Mouse (Mus musculus) spleen, postnatal 36 days (tissue): Measurements from ENCODE around the gene Cryzl1.
A peak's percentile ranks its signal among the peaks of the same experiment; 100 is the strongest.

Experiments
- DNase-seq, 2 experiments: peaks; one replicate each; pipeline ENCODE4 v3.0.0; 2022; ENCODE audit warnings: low spot score in 2 of 2, mixed read lengths in 1 of 2

Cryzl1 gene

DNA sequence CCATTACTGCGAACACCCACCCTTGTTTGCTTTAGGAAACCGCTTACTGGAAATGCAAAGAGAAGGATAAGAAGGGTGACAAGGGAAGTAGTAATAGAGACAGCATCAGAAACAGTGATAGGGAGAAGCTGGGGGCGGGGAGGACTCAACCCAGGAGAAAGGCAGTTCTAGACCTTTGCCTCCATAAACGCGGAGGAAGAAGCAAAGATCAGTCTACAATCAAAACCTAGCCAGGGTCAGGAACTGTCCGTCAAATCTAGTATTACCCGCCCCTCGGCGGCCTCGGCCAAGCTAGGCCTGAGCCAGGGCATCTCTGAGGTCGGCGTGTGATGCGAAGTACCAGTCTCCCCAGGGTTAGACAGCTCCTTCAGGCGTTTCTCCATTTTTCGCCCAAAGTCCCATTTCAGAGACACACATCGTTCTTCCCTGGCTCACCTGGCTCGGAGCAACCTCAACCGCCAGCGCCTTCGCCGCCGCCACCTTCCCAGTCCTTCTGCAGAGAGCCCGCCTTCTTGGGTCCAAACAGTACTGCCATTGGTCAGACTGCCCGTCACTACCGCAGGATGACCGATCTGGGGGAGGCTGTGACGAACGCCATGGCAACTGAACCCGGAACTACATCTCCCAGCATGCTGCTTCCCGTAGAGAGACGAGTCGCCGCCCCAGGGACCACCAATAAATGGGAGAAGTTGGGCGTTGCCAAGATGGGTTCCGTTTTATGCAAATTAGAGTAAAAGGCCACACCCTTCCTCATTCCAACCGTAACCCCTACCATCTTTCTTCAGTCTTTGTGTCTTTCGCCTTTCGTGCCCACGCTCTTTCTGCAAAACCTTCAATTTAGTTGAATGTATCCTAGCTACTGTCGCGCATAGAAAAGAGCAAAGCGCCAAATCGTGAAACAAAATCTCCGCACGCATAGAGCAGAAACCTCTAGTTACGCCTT, at the start of gene Cryzl1:
Cryzl1 (minus strand) TSS at position 853 of the 943 bp plus-strand sequence.
- peak; percentile 99 for DNase-seq

DNA sequence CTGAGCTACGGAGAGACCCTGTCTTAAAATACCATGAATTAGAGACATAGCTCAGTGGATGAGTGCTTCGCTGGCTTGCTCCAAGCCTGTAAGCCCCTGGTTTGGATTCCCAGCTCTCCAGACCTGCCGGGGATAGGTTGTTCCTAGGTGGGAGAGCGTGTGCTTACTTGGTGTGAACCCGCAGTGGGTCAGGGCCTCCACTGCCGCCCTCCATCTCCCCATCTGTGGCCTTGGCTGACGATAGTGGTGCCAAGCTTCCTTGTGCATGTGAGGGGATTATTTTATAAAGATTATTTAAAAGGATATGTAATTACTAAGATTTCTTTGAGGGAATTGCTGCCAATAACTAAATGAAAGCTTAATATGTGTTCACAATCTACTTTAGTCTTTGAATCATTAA, 43.8 kb upstream of the Cryzl1 start:
- DNase-seq, result no peak

DNA sequence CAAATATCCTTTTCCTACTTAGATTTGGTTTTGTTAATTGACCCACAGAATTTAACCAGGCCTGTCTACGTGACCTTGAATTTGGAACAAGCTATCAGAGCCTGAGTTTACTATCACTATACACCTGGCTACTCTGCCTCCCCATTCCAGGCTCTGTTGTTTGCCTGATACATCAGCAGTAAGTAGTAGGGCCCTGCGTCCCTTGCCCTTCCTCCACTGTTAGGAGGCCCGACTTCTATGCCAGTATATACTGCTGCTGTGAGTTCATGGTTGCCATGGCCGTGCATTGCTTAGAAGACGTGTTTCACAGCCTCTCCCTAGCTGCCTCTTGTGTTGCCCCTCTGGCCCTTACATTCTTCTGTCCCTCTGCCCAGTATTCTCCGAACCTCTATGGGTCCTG, 42.6 kb upstream of the Cryzl1 start:
- no peak for DNase-seq

DNA sequence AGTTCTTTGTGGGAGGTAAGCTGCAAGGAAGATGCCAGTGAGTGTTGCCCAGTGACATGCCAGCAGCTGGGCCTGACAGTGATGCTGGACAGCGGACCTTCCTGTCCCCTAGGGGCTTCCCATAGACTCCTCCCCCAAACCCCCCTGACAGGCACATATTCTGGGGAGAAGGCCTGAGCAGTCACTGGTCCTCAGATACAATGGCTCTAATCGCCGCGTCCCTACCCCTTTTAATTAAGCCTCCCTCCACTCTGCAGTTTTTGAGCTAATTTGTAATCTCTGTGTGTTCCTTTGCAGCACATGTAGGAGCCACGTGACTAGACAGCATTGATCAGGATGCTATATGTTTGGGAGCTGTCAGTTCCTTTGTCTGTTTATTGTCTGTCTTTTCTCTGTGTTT, 41.9 kb upstream of the Cryzl1 start:
- DNase-seq, result no peak

DNA sequence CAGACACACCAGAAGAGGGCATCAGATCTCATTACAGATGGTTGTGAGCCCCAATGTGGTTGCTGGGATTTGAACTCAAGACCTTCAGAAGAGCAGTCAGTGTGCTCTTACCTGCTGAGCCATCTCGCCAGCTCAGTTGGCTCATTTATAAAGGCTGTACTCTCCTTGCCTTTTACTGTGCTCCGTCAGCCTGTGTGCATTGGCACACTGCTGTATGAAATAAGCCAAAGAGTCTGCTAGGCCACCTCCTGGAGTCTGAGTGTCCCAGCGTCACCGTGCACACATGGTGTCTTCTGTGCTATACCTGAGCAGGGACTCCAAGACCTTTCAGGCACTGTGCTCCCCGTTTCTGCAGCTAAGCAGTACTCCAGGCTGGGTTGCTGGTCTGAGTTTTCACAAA, 41.1 kb upstream of the Cryzl1 start:
- DNase-seq, result no peak

DNA sequence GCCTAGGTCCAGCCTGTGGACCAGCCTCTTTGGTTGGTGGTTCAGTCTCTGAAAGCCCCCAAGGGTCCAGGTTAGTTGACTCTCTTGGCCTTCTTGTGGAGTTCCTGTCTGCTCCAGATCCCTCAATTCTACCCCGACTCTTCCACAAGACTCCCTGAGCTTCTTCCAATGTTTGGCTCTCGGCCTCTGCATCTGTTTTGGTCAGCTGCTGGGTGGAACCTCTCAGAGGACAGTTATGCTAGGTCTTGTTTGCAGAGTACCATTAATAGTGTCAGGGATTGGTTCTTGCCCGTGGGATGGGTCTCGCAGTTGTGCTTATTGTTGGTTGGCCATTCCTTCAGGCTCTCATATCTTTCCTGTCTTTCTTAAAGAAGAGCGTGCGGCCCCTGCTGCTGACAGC, 39.8 kb upstream of the Cryzl1 start:
- DNase-seq, result no peak

DNA sequence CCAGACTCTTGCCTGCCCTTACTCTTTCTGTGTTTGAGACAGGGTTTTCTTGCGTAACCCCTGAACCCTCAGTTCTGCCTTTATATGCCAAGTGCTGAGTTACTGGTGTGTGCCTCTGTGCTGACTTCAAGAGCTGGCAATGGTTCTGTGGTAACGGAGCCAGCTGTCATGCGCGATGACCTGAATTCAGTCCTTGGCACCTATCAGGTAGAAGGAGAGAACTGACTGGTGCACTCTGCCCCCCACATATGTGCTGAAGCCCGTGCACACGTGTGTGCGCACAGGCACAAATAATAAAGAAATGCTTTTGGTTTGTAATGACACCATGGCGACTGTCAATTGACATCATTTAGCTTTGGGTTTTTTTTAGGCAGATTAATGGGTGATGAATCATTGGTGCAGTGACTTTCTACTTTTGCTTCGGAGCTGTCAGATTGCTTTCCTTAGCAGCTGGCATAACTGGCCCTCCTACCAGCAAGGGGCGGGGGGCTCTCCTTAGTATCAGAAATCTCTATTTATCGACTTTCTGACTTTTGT, 38.5 kb upstream of the Cryzl1 start:
- no peak for DNase-seq

DNA sequence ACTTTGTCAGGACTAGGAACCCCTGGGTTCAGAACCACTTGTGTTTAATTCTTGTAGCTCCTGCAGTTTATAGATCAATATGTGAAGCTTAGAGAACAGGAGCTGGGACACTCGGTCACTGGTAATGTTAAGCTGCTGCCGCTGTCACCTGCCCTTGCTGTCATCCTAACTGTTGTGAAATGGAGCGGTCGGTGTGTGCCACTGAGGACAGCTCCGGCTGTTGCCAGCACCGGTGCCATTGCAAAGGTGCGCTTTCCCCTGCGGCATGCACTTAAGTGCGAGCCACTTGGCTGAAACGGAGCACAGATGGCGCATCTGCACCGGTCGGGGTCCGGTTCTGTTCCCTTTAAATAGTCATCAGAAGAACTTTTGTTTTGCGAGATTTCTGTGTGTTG, 37.0 kb upstream of the Cryzl1 start:
- no peak for DNase-seq

DNA sequence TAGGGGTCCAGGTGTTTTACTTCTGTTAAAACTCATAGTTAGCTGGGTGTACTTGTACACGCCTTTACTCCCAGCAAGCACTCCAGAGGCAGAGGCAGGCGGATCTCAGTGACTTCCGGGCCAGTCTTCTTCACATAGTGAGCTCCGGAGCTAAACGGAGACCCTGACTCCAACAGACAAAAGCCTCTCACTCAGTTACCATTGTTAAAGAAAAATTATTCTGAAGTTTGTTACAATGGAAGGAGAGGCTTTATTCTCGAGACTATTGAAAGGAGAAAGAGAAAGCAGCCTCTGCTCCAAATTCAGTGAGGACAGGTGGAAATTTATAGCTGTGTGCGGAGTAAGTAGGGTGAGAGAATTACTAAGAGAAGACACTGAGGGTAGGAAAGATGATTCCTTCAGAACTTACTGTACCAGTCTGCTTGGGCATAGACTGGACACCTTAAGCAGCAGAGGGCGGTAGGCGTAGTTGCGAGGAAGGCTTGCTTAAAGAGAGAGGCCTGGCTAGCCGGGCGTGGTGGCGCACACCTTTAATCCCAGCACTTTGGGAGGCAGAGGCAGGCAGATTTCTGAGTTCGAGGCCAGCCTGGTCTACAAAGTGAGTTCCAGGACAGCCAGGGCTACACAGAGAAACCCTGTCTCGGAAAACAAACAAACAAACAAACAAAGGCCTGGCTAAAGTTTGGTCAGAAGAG, 36.5 kb upstream of the Cryzl1 start:
- no peak for DNase-seq

DNA sequence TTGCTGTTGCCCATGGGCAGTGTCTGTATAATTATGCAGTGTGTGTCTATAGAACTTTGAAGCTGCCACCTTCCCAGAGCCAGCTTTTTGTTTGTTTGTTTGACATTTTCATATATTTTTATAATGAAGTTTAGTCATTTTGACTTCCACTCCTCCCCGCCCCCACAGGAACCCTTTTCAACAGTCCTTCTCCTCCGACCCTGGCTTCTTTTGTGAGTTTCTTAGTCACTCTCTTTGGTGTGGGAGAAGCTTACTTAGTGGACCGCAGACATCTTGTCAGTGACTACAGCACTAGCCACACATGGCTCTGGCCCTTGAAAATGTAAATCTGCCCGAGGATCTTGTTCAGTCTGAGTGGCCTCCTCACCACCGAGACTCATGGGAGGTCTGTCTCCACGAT, 35.6 kb upstream of the Cryzl1 start:
- no peak for DNase-seq

DNA sequence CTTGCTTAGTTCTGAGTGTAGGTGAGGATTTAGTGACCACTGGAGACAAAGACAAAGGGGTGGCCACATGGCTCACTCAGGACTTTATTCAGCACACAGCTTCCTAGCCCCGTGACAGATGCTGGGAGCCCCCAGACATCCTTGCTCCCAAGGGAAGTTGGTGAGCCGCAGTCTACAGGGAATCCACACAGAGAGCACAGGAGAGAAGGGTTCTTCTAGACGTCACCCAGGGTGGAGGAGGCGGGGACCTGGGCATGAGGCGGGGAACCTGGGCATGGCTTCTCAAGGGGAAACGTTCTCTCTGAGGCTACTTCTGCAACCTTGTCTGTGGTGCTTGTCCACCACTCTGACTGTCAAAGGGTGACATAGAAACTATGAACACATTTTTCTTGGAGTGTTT, 35.2 kb upstream of the Cryzl1 start:
- DNase-seq, result no peak

DNA sequence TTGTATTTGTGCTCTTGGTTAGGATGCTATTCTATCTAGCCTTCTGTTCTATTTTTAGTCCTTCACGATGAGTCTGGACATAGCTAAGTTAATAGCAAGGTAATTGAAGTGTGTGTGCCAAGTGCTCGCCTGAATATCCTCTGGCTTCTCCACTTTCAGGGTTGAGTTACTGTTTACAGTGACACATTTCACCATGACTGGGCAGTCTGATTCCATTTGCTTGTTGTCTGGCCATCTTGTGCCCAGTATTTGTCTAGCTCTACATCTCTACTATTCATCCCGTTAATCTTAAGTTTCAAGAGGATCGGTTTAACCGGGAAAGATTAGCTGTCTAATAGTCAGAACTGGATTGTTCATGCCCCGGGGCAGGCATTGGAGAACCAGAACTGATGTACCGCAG, 33.7 kb upstream of the Cryzl1 start:
- DNase-seq, result no peak

DNA sequence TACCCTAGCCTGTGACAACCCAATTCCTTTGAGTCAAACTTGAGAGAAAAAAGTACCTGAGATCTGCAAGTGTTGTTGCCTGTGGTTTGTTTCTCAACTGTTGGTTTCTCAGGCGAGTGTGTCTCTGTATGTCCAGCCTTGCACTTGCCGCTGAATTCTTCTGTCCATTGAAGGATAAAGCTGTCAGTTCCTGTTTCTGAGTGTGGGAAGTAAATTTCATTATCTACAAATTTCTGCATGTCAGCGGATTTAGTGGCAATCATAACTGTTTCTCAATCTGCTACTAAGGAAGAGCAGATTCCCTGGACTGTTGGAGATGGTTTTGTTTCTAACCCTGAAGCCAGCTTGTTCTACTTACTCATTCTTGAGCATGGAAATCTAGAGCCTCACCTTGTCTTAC, 33.0 kb upstream of the Cryzl1 start:
- DNase-seq, result no peak

DNA sequence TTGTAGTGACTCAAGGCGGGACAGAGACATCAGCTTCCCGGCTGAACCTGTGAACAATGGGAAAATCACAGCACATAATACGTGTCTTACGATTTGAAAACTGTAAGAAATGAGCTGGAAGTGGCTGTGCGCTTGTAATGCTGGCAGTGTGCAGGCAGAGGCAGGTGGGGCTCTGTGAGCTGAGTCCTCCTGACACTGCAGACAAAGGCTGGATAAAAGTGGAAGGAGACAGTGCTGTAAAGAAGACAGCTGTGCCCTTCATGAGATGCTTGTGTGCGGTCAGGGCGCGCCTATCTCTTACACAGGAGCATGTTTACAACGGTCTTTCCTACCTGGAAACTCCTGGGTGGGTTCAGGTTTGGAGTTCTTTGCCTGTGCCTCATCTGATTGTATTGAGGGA, 32.4 kb upstream of the Cryzl1 start:
- no peak for DNase-seq

DNA sequence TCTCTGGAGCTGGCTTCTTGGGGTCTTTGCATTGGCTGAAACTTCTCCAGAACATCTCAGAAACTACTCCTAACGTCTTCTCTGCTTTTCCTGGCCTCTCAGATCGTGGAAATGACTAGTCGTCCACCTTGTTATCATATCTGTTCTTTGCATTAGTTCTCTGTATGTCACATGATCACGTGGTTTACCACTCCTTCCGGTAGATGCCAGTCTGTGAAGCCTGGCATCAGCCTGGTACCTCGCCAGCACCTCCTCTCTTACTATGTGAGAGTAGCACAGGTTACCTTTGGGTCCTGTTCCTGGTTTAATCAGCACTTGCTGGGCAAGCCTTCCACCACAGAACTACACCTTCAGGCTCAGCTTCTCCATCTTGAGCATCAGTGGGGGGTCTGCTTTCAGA, 26.2 kb upstream of the Cryzl1 start:
- DNase-seq, result peak; percentile 16 to 32

DNA sequence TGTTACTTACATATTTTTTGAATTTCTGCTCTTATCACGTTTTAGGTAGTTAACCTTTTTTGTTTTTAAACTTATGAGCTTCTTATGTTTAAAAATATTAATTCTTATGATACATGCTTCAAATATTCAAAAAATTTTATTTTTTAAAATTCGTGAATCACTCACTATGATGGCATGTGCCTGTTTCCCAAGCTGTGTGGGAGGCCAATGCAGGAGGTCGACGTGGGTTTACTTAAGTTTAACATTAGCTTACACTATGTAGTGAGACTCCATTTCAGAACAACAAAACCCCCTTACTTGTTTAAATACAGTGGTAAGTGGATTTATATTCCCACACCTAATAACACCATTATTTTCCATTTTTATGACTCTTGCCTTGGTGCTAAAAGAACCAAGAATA, 24.8 kb upstream of the Cryzl1 start:
- DNase-seq, result no peak

DNA sequence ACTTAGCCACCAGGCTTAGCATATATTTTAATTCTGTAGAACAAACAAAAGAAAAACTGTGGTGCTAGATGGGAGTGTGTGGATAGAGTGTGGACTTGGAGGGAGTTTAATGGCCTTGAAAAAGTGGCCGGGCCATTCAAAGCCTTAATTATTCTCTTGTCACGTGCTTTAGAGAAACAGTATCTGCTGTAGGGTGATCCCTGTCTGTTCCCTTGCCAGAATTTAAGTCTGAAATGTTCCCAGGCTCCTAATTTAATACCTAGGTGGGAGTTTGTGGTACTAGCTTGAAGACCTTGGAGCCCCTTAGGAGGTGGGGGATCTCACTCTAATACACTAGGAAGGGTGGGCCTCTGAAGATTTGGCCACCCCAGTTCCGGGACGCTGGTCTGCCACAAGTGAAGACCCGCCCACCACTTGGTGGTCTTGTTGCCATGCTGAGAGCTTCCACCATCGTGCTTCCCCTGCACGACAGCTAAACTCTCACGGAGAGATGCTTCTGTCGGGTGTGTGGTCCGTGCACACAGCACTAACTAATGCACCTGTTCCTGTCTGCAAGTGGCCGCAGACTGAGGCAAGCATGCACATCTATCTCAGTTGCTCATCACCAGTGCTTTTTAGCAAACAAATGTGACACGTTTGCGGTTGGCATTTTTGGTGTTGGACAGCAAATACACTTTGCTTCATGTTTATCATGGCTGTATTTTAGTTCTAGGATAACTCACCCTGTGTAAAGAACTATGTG, 23.0 kb upstream of the Cryzl1 start:
- DNase-seq, result no peak

DNA sequence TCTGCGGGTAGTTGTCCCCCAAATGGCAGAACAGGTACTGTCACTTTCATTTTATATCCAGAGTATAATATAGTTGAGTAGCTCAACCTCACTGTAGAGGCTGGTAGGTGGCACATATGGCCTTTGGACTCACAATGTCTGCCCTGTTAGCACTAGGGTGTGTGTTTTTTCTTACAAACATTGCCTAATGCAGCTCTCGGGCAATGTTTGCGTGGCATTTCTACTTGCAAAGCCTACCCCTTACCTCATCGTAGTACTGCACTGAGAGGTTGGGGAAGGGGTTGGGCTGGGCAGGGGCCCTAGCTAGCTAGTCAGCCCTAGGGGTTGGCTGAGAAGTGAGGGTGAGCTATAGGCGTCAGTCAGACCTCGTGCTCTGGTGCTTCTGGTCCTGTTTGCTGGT, 18.8 kb upstream of the Cryzl1 start:
- no peak for DNase-seq

DNA sequence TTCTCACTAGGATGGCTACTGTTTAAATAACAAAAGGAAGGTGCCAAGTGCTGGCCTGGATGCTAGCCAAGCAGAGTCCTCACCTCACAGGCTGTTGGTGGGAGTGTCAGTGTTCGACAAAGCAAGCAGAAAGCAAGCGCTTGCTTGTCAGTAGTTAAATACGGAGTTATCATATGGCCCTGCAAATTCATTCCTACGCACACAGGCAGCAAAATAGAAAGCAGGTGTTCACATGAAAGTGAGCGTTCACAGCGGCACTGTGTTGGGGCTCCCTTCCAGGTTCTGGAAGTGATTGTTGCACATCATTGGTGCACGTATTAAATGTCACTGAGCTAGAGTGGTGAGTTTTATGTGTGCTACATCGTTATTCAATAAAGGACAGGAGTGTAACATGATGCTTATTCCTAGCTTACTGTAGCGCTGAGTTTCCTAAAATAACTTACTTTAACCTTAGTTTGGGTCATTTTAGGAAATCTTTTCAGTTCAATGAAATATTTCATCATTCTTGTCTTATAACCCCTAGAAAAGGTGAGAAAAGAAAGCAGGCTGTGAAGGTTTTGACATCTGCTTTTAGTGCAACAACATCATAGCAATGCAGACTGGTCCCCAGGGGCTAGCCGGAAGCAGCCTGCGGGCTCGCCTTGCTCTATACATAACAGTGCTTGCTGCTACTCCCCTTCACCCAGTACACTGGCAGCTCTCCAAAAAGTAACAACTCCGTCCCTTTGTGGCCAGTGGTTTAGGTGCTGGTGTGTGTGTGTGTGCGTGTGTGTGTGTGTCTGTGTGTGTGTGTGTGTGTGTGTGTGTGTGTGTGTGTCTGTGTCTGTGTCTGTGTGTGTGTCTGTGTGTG, 17.6 kb upstream of the Cryzl1 start:
- peak; percentile 79 for DNase-seq

DNA sequence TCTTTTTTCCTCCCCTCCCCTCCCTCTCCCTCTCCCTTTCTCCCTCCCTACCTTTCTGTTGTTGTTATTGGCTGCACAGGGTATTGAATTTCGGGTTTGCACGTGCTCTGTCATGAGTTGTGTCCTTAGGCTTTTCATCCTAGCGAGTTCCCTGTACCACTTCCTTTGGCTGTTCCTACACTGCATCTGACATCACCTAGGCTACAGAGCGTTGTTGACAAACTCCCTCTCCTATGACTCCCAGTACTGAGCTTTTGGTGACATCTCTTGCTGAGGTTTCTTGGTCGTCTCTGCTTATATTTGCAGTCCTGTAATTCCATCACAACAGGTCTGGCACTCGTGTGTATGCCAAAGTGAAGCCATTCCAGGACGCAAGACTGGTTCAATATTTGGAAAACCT, 14.3 kb upstream of the Cryzl1 start:
- no peak for DNase-seq

DNA sequence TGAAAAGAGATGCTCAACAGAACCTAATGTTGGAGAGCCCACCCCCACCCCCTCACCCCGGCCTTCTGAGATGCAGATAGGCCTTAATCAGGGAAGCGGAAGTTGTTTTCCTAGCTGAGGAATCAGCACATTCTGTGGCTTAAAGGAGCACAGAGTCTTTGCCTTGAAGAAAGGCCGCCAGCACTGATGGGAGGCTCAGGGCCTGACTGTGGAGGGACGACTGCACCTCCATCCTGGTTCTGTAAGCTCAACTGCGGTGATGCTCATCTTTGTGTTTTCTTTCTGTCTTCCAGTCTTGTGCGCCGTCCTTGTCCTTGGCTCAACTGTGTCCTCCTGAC, 12.1 kb upstream of the Cryzl1 start:
- DNase-seq, result no peak
